Mouse (Mus musculus) kidney, adult 18-20 months (tissue): ENCODE measurements around the gene Prss32.
A peak's percentile ranks its signal among the peaks of the same experiment; 100 is the strongest.
"Not testable (repeated sequence)": the region's sequence is repeated elsewhere in the genome, so short reads cannot be mapped to it uniquely, and the experiment has no call there.

ENCODE experiments used
- DNase-seq: peaks from one replicate; pipeline ENCODE4 v3.0.0; 2021

The Prss32 gene

DNA sequence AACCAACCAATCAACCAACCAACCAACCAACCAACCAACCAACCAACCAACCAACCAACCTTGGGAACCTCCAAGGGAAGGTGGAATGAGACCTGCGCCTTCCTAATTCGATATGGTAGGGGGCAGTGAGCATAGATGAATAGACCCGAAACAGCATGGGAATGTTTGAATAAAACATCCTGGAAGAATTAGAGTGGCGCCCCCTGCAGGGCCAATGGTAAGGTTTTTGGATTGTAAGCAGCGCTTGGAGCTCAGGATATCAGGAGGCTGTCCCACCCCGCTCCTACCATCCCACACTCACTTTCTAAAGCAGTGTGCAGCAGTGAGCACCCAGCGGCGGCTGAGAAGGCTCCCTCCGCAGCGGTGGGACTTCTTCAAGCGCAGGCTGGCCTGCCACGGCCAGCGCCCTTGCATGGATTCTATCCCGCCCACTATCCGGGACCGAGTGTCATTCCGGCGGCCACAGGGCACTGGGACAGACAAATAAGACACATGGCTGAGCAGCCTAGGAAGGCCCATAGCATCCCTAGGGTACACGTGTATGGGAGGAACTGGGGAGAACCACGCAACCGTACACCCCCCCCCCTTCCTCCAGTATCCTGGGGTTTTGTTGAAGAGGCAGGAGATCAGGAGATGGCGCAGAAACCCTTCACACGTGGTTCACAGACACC is 379 bp upstream of the Prss32 start:
- no peak for DNase-seq

DNA sequence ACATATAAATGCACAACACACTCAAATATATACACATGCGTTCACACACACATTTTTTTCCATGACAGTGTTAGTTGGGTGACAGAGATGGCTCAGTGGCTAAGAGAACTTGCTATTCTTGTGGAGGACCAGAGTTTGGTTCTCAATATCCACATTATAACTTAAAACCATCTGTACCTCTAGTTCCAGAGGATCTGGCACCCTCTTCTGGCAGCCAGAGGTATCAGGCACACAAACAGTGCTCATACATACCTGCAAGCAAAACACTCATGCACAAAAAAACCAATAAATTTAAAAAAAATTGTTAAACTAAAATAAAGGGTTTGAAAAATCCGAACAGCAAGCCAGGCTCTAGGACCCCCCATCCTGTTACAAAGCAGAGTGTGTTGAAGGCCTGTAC is 6.4 kb downstream of the Prss32 start:
- no peak for DNase-seq

DNA sequence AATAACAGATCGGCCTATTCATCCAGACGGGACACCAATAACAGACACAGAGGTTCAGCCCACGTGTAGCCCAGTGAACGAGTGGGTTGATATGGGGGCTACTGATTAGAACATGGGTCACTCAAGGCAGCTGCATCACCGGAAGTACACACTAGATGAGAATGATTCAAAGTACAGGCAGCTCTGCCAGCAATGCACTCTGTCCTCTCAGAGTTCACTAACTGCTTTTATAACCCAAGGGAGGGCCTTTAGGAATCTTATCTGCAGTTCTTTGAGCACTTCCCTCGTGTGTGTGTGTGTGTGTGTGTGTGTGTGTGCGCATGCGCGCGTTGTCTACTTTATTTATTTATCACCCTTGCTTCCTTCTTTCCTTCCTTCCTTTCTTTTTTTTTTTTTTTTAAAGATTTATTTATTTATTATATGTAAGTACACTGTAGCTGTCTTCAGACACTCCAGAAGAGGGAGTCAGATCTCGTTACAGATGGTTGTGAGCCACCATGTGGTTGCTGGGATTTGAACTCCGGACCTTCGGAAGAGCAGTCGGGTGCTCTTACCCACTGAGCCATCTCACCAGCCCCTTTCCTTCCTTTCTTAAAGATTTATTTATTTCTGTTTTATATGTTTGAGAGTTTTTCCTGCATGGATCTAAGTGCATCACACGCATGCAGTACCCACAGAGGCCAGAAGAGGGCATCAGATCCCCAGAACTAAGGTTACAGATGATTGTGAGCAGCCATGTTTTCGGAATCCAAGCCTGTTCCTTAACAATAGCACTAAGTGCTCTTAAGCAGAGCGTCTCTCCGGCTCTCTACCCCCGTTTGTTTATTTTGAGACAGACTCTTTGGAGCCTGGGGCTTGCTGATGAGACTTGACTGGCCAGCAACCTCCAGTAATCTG is 7.4 kb downstream of the Prss32 start:
- DNase-seq: peak; percentile 71

DNA sequence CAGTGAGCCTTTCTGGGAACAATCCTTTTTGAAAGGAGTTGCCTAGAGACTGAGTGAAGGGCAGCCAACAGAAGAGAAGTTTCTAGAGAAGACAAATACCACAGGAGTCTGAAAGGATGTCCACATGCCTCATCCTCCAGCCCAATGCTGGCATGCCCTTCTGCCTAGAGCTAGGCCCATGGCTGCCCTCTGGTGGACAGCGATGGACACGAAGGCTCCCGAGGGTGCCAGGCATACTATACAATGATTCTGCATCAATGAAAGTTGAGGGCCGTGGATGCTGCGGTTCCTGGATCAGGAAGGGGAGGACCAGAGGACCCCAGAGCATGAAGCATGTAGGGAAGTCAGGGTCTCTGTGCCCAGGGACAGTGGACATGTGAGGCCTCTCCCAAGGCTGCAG is 9.6 kb downstream of the Prss32 start:
- DNase-seq: peak; percentile 61

DNA sequence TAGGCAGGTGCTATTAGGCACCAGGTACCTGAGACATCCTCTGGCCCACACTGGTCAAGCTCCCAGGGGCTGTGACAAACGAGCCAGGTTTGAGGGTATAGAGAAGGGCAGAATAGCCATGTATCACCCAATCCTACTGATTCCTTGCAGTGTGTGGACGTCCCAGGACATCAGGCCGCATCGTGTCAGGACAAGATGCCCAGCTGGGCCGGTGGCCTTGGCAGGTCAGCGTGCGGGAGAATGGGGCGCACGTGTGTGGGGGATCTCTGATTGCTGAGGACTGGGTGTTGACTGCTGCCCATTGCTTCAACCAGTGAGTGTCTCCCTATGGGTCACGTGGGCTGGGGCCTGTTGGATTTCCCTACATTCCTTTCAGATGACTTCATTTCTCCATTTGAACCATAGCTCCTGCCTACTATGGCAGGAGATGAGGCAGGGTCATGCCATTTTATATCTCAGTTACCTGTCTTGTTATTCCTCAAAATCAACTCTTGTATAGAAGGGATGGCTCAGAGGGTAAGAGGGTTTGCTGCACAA is 10.6 kb downstream of the Prss32 start:
- no peak for DNase-seq

DNA sequence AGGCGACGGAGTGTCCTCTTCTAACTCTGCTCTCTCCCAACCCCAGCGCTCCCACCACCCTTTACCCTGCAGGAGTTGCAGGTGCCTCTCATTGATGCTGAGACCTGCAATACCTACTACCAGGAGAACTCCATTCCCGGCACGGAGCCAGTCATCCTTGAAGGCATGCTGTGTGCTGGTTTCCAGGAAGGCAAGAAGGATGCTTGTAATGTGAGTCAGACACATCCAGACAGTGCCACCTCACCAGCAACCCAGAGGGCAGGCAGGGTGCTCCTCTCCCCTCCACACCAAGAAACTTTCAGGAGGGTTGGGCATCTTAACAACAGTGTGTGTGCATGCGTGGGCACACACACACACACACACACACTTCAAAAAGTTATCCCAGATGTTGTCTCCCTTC is 13.5 kb downstream of the Prss32 start:
- DNase-seq: no peak

DNA sequence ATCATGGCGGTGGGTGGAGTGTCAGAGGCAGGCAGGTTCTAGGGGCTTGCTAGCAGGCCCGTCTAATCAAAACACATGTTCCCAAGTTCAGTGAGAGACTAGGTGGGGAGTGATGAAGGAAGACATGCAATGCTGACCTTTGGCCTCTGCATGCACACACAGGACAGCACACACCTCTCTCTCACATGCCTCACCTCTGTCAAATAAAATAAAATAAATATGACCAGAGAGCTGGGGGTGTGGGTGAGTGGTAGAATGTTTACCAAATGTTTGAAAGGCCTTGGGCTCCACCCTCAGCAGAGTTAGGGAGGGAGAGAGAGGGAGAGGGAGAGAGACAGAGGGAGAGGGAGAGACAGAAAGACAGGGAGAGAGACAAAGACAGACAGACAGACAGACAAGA is 14.3 kb downstream of the Prss32 start:
- no peak for DNase-seq

DNA sequence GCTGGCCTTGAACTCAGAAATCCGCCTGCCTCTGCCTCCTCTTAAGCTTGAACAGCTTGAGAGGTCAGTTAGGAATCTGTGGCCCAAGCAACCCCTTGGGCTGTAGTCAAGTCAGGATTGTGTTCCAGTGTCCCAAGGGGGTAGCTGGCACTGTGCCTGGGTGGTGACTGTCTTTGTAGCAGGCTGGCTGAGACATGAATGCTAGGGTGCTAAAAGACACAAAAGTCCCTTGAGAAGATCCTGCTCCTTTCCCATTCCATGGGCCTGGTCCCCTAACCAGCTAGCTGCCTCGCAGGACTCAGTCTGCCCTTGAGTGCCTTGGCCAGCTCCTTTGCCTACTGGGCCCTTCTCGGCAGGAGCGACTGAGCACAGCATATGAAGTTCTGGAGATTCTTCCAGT is 19.3 kb downstream of the Prss32 start:
- DNase-seq: no peak

DNA sequence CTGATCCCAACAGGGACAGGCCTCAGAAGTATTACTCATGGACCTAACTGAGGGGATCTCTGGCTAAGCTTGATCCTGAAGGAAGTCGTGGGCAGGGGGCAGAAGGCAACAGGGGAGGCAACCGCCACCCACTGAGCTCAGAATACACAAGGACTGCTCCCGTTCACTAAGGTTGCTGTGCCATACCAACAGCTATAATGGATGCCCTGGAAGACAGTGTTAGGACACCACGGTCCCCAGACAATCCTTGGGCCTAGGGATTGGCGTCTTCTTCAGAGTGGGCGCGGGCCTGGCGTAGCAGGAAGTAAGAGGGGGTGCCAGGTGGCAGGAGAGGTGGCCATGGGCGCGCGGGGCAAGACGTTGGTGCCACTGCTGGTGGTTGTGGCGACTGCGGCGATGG is 24.1 kb downstream of the Prss32 start, which contains the start of gene Prss21:
TSS of gene Prss21 (plus strand) at position 301 of the 400 bp plus-strand sequence.
- DNase-seq: no peak

DNA sequence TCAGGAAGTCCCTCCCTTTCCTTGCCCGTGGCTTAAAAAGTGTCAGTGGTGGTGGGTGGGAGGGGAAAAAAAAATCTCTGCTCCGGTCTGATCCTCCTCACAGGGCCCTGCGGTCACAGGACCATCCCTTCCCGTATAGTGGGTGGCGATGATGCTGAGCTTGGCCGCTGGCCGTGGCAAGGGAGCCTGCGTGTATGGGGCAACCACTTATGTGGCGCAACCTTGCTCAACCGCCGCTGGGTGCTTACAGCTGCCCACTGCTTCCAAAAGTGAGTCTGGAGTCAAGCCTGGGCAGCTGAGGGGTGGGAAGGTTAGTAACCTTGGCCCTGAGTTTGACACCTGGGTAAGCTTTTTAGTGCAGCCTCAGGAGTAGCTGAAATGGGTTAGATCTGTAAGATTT is 24.9 kb downstream of the Prss32 start:
- DNase-seq: no peak

DNA sequence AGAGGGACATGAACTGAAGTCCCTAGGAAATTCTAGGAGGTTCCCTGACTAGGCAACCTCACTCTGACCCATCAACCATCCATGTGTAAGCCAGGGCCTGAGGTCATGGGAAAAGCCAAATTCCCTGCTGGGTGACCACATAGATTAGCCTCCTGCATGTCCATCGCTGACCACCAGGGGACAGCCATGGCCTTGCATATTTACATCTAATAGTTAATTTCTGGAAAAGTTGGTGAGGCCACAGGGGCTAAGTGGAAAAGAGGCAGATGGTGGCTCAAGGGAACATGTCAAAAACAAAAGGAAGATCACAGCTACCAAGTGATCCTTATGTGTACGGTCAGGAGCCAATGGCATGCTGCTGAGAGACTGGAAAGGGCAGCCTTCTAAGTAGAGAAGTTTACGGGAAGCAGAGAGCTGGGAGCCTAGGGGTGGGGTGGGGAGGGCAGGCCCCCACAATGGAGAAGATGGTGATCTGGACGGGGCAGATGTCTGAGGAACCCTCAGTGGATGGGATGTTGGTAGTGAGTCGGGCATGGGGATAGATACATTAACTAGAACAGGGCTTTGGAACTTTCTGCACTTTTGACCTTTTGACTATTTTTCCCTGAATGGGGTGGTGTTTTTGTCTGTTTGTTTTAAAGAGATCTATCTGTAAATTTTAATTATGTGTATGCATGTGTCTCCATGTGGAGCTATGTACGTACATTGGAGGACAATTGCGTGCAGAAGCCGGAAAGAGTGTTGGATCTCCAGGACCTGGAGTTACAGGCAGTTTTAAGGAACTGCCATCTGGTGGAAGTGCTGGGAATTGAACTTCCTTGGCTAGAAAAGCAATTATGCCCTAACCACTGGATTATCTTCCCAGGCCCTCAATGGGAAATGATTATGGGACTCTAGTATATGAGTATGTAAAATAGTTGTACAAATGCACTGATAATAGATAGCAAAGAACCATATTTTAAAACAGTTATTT is 30.5 kb downstream of the Prss32 start:
- DNase-seq: peak; percentile 67

DNA sequence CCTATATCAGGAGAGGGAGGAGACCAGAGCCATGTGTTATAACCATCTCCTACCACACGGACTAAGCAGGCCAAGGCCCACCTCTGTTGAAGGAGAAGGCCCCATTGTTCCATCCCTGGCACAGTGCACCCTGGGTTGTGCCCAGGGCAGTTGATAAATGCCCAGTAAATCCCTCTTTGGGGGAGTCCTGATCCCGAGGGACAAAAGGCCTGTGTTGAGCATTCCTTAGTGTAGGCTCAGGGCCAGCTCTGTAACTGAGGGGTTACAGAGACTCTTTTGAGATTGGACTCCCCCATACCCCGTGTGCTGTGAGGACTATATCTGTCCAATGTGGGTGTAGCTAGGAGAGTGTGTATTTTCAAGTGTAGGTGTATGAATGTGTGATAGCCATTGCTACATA is 33.1 kb downstream of the Prss32 start:
- no peak for DNase-seq

DNA sequence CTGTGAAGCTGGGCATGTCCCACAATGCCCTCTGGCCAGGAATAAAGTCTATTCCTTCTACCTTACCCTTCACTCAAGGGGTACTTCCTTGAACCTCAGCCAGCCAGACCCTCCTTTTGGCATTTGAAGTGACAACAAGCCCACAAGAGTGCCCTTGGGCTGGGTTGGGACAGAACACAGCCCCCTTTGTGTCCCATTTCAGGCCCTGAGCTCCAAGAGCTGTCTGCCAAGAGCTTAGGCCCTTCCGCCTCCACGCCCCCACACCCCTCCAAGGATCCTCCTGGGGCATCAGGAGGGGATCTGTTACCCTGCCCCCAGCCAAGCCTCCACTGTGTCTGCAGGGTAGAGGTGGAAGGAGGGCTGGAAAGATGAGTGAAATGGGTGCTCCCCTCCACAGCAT is 33.5 kb downstream of the Prss32 start:
- no peak for DNase-seq

DNA sequence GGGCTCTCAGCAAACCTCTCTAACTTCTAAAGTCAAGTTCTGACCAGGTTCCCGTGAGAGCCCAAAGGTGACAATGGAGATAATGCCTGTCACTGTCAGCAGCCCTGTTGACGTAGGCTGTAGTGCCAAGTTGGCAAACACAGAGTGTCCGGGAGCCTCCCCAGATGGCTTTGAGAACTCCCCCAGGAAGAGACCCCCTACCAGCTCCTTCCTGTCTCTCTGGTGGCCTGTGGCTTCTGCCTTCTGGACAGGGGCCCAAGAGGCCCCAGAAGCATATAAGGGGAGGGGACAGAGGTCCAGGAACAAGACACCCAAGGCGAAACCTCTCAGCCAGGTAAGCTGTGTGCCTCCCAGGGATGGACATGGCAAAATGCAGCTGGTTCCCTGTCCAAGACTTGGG is 36.9 kb downstream of the Prss32 start, which contains the start of the genes Dcpp1 and Dcpp2:
TSS of gene Dcpp1 (plus strand) at position 301 of the 400 bp plus-strand sequence.
TSS of gene Dcpp2 (plus strand) at position 305 of the 400 bp plus-strand sequence.
- DNase-seq: not testable (repeated sequence)
